Mouse (Mus musculus): ENCODE measurements around the gene Comt. TPM values are rescaled to one million over a fixed set of nuclear protein-coding genes. Genes with fewer than 3 reads are reported as not detected.

Comt gene
- total RNA-seq, 1 experiment from 2014 or later, result 14.5 TPM

DNA sequence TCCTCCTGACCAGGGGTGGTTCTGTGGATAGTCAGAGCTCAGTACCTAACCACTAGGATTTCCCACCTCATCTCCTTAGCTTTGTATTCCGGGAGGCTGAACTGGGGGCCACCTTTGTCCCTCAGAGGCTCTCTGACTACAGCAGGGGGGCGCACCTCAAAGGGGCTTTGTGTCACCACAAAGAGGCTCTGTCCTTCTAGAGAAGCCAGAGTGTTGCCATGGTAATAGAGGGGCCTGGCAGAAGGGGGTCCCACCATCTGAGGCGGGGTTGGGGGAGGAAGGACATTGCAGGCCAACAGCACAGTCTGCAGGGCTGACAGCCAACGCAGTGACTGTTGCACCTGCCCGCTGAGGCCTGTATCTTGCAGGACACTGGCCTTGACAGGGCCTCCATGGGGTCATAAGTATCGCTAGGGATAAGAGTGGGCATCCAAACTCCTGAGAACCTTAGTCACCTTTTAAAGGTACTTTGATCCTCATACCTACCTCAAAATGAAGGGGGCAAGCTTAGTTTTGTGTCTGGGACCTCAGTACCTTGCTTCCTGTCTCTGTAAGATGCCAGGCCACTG is 46.1 kb downstream of the Comt start:
- ATAC-seq (ENCODE audit: extremely low read depth, insufficient number of reproducible peaks, low FRiP score, poor library complexity, severe bottlenecking), result no peak

DNA sequence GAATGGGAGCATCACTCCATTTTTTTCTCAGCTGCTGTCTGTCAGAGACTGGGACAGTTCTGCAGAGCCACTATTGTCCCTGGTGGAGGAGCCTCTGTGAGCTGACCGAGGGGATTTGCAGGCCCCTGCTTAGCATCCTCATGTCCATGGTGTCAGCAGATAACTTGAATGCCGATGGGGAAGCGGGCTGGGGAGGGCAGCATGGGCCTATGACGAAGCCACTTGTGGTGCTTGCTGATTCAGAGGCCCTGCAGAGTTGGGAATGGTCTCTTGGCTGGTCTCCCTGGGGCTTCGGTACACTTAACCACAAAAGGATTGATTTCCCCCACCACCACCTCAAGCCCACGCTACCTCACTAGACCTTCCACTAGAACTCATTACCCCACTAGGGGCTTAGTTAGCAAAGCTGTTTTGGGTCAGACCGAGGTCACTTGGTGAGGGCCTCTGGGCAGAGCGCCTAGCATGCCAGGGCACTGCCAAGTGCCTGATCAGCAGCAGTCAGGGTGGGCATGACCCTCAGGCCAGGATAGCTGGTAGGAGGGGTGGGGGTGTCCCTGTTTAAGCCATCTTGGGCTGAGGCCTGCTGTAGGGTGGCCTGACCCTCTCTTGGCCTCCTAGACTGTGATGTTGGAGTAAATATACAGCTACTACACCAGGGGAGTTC is 47.2 kb downstream of the Comt start:
- ATAC-seq (ENCODE audit: extremely low read depth, insufficient number of reproducible peaks, low FRiP score, poor library complexity, severe bottlenecking), result no peak

GRCm38 (mm10) chr16:18378489-18378888 is 48.2 kb downstream of the Comt start:
- ATAC-seq (ENCODE audit: extremely low read depth, insufficient number of reproducible peaks, low FRiP score, poor library complexity, severe bottlenecking), result no peak

DNA sequence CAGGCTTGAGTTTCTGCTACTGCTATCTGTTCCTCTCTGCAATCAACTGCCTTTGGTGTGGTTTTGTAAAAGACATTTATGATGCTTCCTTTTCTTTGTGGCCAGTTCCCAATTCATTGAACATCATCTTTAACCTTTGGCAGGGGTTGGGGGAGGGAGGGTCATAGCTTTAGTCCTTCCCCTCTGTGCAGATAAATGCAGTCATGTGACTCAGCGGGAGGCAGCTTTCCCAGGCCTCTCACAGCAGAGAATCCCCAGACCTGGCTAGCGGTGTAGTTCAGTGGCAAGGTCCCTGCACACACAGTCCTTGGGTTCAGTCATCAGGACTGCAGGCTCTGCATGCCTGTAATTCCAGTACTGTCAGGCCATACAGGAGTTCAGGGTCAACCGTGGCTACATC is 49.4 kb downstream of the Comt start:
- no peak for ATAC-seq (ENCODE audit: extremely low read depth, insufficient number of reproducible peaks, low FRiP score, poor library complexity, severe bottlenecking)

DNA sequence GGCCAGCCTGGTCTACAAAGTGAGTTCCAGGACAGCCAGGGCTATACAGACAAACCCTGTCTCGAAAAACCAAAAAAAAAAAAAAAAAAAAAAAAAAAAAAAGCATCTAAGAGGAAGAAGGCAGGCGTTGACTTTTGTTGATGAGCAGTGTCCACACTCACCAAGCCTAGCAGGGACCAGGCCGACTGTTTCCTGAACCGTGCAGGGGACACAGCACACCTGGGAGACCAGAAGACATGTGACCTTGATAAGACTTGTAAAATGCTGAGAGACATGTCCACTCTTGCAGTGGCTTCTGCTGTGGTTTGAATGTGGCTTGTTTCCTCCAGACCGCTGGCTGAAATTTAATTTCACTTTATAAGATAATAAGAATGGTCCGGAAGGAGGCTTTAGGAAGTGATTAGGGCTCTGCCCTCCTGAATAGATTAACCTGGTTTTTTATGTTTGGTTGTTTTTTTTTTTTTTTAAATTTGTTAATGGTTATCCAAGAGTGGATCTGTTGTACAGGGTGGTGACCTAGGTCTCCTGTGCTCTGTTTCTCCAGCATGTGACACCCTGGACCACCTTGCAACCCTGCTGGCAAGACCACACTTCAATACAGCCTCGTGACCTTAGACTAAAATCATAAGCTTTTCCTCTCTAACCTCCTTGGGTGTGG is 50.2 kb downstream of the Comt start:
- ATAC-seq (ENCODE audit: extremely low read depth, insufficient number of reproducible peaks, low FRiP score, poor library complexity, severe bottlenecking), result no peak

- no peak for ATAC-seq (ENCODE audit: extremely low read depth, insufficient number of reproducible peaks, low FRiP score, poor library complexity, severe bottlenecking)
These were observed 53.0 kb downstream of the Comt start for GRCm38 (mm10) chr16:18373632-18374031.

- no peak for ATAC-seq (ENCODE audit: extremely low read depth, insufficient number of reproducible peaks, low FRiP score, poor library complexity, severe bottlenecking)
These were observed 56.5 kb downstream of the Comt start for GRCm38 (mm10) chr16:18370197-18370596.

GRCm38 (mm10) chr16:18366849-18367248 is 59.8 kb downstream of the Comt start:
- no peak for ATAC-seq (ENCODE audit: extremely low read depth, insufficient number of reproducible peaks, low FRiP score, poor library complexity, severe bottlenecking)

- ATAC-seq (ENCODE audit: extremely low read depth, insufficient number of reproducible peaks, low FRiP score, poor library complexity, severe bottlenecking), result no peak
These were observed 63.7 kb downstream of the Comt start for GRCm38 (mm10) chr16:18362948-18363347.

DNA sequence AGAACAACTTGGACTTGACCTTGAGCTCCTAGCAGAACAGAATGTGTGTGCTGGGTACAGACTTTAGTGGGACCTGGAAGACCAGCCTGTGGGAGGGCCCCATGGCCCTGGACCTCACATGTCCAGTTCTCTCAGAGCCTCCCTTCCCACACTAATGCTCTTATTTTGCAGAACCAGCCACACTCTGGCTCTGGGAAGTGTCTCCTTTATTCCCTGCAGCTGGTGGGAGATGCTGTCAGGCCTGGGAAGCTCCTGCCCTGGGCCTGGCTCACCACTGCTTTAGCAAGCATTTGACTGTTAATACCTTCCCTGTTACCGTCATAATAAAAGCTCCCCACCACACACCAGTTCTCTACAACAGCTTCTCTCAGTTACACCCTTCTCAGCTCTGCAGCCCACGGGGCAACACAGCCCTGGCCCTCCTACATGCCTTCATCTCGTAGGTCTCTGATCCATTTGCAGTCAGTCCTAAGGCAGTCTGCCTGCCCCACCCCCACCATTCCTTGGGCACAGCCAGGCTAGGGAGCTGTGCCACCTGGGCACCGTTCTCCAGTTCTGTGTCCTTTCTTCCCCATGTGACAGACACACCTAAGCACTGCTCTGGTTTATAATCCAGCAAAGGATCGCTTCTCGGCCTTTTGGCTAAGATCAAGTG is 66.4 kb downstream of the Comt start:
- ATAC-seq (ENCODE audit: extremely low read depth, insufficient number of reproducible peaks, low FRiP score, poor library complexity, severe bottlenecking), result no peak

DNA sequence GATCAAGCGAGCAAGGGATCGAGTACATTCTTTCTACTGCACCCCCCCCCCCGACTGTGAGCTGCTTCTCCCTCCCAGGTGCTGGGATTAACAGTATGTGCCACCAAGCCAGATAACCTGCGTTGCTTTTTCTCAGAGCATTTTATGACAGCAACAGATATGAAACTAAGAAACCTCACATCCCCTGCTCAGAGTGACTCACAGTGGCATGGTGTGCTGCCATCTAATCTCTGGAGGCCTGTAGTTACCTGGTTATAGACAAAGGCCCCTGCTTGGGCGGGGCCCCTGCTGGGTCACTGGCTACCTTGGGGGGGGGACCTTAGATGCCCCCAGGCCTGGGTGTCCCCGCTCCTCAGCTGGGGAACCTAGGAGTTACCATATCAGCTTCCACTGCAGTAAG is 68.7 kb downstream of the Comt start:
- ATAC-seq (ENCODE audit: extremely low read depth, insufficient number of reproducible peaks, low FRiP score, poor library complexity, severe bottlenecking), result no peak

DNA sequence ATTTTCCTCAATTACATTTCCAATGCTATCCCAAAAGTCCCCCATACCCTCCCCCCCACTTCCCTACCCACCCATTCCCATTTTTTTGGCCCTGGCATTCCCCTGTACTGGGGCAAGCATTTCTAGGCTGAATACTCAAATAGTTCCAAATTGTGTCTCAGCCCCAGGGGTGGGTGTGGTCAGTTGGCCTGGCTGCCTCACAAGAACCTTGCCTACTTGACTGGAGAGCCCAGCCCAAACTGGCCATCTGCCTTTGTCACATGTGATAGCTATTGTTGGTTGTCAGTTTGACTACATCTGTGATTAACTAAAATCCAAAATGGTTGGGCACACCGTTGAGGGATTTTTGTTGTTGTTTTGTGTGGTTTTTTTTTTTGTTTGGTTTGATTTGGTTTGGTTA is 69.7 kb downstream of the Comt start:
- no peak for ATAC-seq (ENCODE audit: extremely low read depth, insufficient number of reproducible peaks, low FRiP score, poor library complexity, severe bottlenecking)

Other genes with a start within 250 kb of the Comt start
- not detected in 2 replicates for gene Ccdc188, start 209.0 kb downstream of the Comt start, total RNA-seq (2017)
- gene Zdhhc8, start 191.7 kb downstream of the Comt start, total RNA-seq (2017), result 9.3 and 14.0 TPM in 2 replicates
- gene Trmt2a, start 178.2 kb downstream of the Comt start, total RNA-seq (2017), result 113 and 131 TPM in 2 replicates
- 56.7 and 62.2 TPM in 2 replicates for gene Ranbp1, start 178.1 kb downstream of the Comt start, total RNA-seq (2017)
- gene Gm49776, start 168.5 kb downstream of the Comt start, total RNA-seq (2017), result not detected in 2 replicates
- gene Dgcr8, start 137.6 kb downstream of the Comt start, total RNA-seq (2017), result 47.6 and 72.4 TPM in 2 replicates
- 23.8 and 30.3 TPM in 2 replicates for gene Tango2, start 78.7 kb downstream of the Comt start, total RNA-seq (2017)
- gene Arvcf, start 78.7 kb downstream of the Comt start, total RNA-seq (2017), result 3.9 and 4.7 TPM in 2 replicates
- gene Txnrd2, start 468 bp downstream of the Comt start, total RNA-seq (2017), result 6.1 and 8.5 TPM in 2 replicates
- gene Gnb1l, start 71.9 kb upstream of the Comt start, total RNA-seq (2017), result 0.47 and 0.61 TPM in 2 replicates
- gene Rtl10, start 72.0 kb upstream of the Comt start, total RNA-seq (2017), result 2.8 and 2.9 TPM in 2 replicates
- gene Tbx1, start 163.8 kb upstream of the Comt start, total RNA-seq (2017), result not detected in 2 replicates
- gene Gp1bb, start 195.6 kb upstream of the Comt start, total RNA-seq (2017), result 4.8 and 5.4 TPM in 2 replicates
- gene Gm49601, start 199.6 kb upstream of the Comt start, total RNA-seq (2017), result 2.3 and 4.8 TPM in 2 replicates
- gene Sept5, start 203.1 kb upstream of the Comt start, total RNA-seq (2017), result 2.2 and 3.6 TPM in 2 replicates

All from neutrophil, adult 5-6 weeks (primary cell).